Mouse (Mus musculus) ES-Bruce4 (cell line): Measurements from ENCODE around the gene Dct. TPM values are rescaled to one million over a fixed set of nuclear protein-coding genes. Genes with fewer than 3 reads are reported as not detected.

Experiments
- H3K27ac ChIP-seq: 2 replicates; pipeline ENCODE4 v1.5.1; 2012; ENCODE audit warnings: low read length, inconsistent platforms; ENCODE audit not compliant: insufficient read depth
- H3K27me3 ChIP-seq: 2 replicates; pipeline ENCODE4 v1.6.1; 2012; ENCODE audit warnings: mild to moderate bottlenecking, low read length, inconsistent platforms; ENCODE audit not compliant: control insufficient read depth, poor library complexity, insufficient read depth, severe bottlenecking
- H3K36me3 ChIP-seq: 2 replicates; pipeline ENCODE4 v1.6.1; 2012; ENCODE audit warnings: inconsistent platforms, mild to moderate bottlenecking, low read length, moderate library complexity; ENCODE audit not compliant: control insufficient read depth, poor library complexity, insufficient read depth, severe bottlenecking
- H3K4me1 ChIP-seq: one replicate; pipeline ENCODE4 v1.8.1; 2011; ENCODE audit warnings: low read length; ENCODE audit not compliant: control insufficient read depth, insufficient read depth
- H3K4me3 ChIP-seq: 2 replicates; pipeline ENCODE4 v1.5.1; 2011; ENCODE audit warnings: low read depth, mild to moderate bottlenecking, low read length
- H3K9ac ChIP-seq: 2 replicates; pipeline ENCODE4 v1.6.1; 2012; ENCODE audit warnings: low read depth, mild to moderate bottlenecking, inconsistent platforms; ENCODE audit not compliant: poor library complexity, severe bottlenecking
- H3K9me3 ChIP-seq: replicated peaks from 2 replicates; pipeline ENCODE4 v1.6.1; 2012; ENCODE audit warnings: mild to moderate bottlenecking, low read length, inconsistent platforms; ENCODE audit not compliant: control insufficient read depth, poor library complexity, insufficient read depth, severe bottlenecking
- CTCF ChIP-seq: IDR thresholded peaks from one replicate; pipeline ENCODE4 v1.8.1; 2011; ENCODE audit warnings: low read depth, low read length
- EP300 ChIP-seq: IDR thresholded peaks from 2 replicates; pipeline ENCODE4 v1.6.1; 2011; ENCODE audit warnings: low read depth, low read length; ENCODE audit not compliant: insufficient read depth
- POLR2A ChIP-seq: IDR thresholded peaks from one replicate; pipeline ENCODE4 v1.8.1; 2011; ENCODE audit warnings: low read length; ENCODE audit not compliant: insufficient read depth
- polyA plus RNA-seq: library from polyadenylated mRNA; stranded (reverse); fragments of >200 nt; gene quantifications from 2 replicates; pipeline ENCODE4 v1.2.4, GENCODE M21; 2011; ENCODE audit warnings: low read depth; ENCODE audit not compliant: missing spikeins, insufficient read depth, insufficient read length

The Dct gene
- polyA plus RNA-seq, 1 experiment: not detected

DNA sequence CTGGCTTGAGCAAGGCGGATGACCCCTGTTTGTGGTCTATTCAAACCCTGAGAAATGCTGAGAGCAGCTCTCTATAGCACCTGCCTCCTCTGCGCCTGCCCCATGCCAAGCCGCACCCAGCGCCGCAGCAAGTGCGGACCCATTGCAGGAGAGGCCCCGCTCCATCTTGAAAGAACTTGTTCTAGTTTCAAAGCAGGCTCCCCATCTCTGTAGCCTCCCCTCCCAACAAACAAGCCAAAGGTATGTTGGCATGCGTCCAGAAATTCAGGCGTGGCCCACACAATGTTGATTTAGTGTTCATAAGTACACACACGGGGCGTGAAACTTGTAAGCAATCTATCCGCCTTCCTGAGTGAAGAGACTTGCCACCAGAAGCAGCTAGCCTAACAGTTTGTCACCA is 1.1 kb downstream of the Dct start:
- Histone ChIP-seq H3K9ac (no peak overlapping the region), H3K27ac (no peak overlapping the region), H3K36me3 (no peaks in the 10 kb centered on the region), H3K9me3 (no peaks in the 10 kb centered on the region), H3K27me3 (no peaks in the 10 kb centered on the region), H3K4me3 (no peak overlapping the region), H3K4me1 (no peaks in the 10 kb centered on the region)
- TF ChIP-seq CTCF: no peak
- TF ChIP-seq POLR2A: no peak
- TF ChIP-seq EP300: no peak

DNA sequence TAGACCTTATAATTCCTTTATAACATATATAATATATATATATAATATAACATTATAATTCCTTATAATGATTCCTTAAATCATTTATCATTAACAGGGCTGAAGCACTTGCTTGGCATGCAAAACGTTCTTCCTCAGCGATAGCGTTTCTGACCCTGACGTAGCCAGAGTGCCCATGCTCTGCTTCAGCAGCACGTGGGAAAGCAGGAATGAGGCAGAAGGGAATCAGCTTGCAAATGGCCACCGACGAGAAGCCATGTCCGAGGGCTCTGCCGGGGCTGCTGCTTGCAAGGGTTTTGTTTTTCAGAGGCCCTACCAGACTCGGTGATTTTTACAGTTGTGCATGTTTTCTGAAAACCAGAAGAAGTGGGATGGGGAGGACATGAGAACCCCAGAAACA is 1.6 kb downstream of the Dct start:
- Histone ChIP-seq H3K9me3 (no peaks in the 10 kb centered on the region), H3K9ac (no peak overlapping the region), H3K27ac (no peak overlapping the region), H3K4me3 (no peak overlapping the region), H3K36me3 (no peaks in the 10 kb centered on the region), H3K4me1 (no peaks in the 10 kb centered on the region), H3K27me3 (no peaks in the 10 kb centered on the region)
- TF ChIP-seq CTCF (no peak), POLR2A (no peak), EP300 (no peak)

DNA sequence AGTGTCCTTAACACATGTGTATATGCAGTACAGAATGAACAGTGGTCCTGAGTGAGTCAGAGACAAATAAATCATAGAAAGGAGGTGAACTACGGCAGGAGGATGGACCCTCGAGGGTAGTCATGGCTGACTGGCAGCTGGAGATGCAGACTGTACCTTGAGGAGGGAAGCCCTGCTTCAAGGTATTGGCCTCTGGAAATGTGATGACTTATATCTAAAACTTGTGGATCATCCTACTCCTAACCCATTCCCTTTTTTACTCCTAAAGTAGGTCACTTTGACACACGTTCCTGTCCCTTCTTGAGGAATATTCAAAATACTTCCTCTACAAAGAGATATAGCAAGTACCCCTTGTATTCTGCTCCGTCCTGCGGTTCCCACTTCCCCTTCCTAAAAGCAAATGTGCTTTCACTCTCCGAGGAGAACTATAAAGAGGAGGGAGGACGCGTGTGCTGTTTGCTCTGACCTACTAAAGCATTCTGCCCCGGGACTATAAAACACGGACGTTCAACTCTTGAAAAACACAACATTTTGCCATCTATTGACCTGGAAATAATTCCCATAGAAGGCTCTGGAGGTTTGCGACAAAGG is 2.3 kb downstream of the Dct start:
- TF ChIP-seq EP300: no peak
- TF ChIP-seq POLR2A: no peak
- no peak for TF ChIP-seq CTCF
- Histone ChIP-seq H3K36me3 (no peaks in the 10 kb centered on the region), H3K27ac (no peak overlapping the region), H3K4me1 (no peaks in the 10 kb centered on the region), H3K9me3 (no peaks in the 10 kb centered on the region), H3K4me3 (no peak overlapping the region), H3K9ac (no peak overlapping the region), H3K27me3 (no peaks in the 10 kb centered on the region)

DNA sequence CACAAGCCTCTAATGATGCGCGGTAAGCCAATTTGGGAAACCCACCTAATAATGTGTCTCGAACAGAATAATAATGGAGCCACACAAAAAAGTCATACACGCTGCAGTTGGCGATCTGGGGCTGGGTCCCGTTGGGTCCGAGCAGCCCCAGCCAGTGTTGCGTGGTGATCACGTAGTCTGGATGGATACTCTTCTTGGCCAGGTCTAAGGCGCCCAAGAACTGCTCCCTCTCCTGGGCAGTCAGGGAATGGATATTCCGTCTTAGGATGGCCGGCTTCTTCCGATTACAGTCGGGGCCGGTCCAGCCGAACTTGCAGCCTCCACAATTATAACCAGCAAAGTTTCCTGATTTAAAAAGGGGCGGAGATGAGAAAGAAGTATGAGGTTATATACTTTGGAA is 9.1 kb downstream of the Dct start:
- Histone ChIP-seq H3K9me3 (no peaks in the 10 kb centered on the region), H3K9ac (no peak overlapping the region), H3K27me3 (no peaks in the 10 kb centered on the region), H3K27ac (no peak overlapping the region), H3K36me3 (no peaks in the 10 kb centered on the region), H3K4me3 (no peak overlapping the region), H3K4me1 (no peaks in the 10 kb centered on the region)
- TF ChIP-seq CTCF (peak; percentile 44), EP300 (no peak)

DNA sequence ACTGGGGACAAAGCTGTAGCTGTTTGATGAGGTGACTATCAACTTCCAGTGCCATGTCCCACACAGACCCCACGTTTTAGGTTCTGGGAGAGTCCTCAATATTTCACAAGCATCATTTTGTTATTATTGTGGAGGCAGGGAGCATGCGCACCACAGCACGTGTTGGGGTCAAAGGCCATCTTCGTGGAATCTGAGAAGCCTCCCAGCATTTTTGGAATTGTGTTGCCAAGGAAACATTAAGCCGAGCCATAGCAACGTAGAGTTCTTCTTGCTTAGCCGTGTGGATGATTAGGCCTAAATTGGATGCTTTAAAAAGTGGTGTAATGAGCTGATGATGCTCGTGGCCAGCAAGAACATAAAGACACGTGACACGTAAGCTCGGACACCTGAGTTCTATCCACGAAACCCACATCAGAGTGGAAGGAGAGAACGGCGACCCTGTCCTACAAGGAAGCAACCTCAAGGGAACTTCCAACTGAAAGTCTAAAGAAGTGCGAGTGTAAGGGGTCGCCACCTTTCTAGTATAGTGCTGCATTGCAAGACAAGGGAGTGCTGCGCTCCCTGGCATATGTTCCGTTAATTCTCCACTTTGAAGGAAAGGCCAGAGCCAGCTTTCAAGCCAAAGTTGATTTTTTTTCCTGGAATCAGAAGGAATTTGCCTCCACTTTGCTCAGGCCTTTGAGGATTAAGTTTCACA is 9.8 kb downstream of the Dct start:
- H3K36me3 ChIP-seq: no peaks in the 10 kb centered on the region
- TF ChIP-seq EP300 (no peak), POLR2A (no peak), CTCF (no peak)
- no peaks in the 10 kb centered on the region for H3K4me1 ChIP-seq
- H3K27ac ChIP-seq: no peak overlapping the region
- H3K9me3 ChIP-seq: no peaks in the 10 kb centered on the region
- no peaks in the 10 kb centered on the region for H3K27me3 ChIP-seq
- H3K4me3 ChIP-seq: no peak overlapping the region
- no peak overlapping the region for H3K9ac ChIP-seq

DNA sequence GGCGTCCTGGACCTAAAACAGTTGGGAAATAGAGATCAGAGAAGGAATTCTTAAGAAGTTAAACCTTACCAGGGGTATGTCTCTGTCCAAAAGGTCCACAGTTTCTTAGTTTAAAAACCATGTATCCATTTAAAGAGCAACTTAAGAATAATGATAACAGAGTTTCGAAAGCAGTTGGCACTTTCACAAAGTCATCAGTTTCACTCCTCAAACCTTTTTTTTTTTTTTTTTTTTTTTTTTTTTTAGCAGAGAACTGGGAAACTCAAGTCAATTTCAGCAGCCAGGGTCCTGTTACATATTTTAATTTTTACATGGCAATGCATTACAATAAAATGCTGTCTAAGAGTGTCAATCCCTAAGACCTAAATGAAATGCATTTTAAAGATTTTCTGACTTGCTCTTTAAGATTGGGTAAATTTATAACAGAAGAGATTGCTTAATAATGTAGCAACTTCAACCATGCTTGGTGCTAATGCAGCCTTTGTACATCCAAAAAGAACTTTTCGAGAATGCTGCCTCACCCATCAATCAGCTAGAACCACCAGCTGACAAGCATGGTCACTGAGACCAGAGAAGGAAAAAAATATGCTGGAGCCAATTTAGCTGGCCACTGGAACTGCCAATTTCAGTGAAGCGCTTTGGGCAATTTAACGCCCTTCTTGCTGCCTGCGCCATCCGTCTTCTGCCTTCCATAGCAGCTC is 11.3 kb downstream of the Dct start:
- no peaks in the 10 kb centered on the region for H3K36me3 ChIP-seq
- no peak for TF ChIP-seq CTCF
- no peak for TF ChIP-seq EP300
- no peak for TF ChIP-seq POLR2A
- no peak overlapping the region for H3K9ac ChIP-seq
- no peaks in the 10 kb centered on the region for H3K4me1 ChIP-seq
- no peaks in the 10 kb centered on the region for H3K9me3 ChIP-seq
- no peaks in the 10 kb centered on the region for H3K27me3 ChIP-seq
- no peak overlapping the region for H3K27ac ChIP-seq
- H3K4me3 ChIP-seq: no peak overlapping the region
